Mouse (Mus musculus) myocyte (in vitro differentiated cells): ENCODE results near the gene Kif21a. TPM values are rescaled to one million over a fixed set of nuclear protein-coding genes. Genes with fewer than 3 reads are reported as not detected.

Experiments used
- H3K27me3 ChIP-seq: one replicate; pipeline ENCODE4 v1.6.1; 2011; ENCODE audit not compliant: control insufficient read depth, insufficient read depth, insufficient read length
- H3K36me3 ChIP-seq: one replicate; pipeline ENCODE4 v1.6.1; 2011; ENCODE audit not compliant: control insufficient read depth, insufficient read depth
- H3K4me2 ChIP-seq: one replicate; pipeline ENCODE4 v1.6.1; 2011; ENCODE audit warnings: low read depth, control low read depth
- H3K4me3 ChIP-seq: one replicate; pipeline ENCODE4 v1.5.1; 2011; ENCODE audit warnings: mild to moderate bottlenecking, control low read depth, moderate library complexity
- H3K79me2 ChIP-seq: one replicate; pipeline ENCODE4 v1.6.1; 2011; ENCODE audit not compliant: control insufficient read depth, insufficient read depth
- H3ac ChIP-seq: one replicate; pipeline ENCODE4 v1.6.1; 2011; ENCODE audit not compliant: control insufficient read depth, insufficient read length
- CEBPB ChIP-seq: IDR thresholded peaks from 2 replicates; pipeline ENCODE4 v1.6.1; 2011; ENCODE audit warnings: mild to moderate bottlenecking, moderate library complexity; ENCODE audit not compliant: poor library complexity, insufficient read depth, severe bottlenecking
- E2F4 ChIP-seq: IDR thresholded peaks from one replicate; pipeline ENCODE4 v1.6.1; 2011; ENCODE audit warnings: mild to moderate bottlenecking, control low read depth, moderate library complexity; ENCODE audit not compliant: insufficient read depth
- MAX ChIP-seq: IDR thresholded peaks from one replicate; pipeline ENCODE4 v1.6.1; 2011; ENCODE audit warnings: low read depth, mild to moderate bottlenecking, control low read depth
- MYOD1 ChIP-seq, 3 experiments: IDR thresholded peaks; one replicate each; pipeline ENCODE4 v1.6.1; 2011; ENCODE audit warnings: control low read depth in 2 of 3, low read depth in 2 of 3, mild to moderate bottlenecking in 2 of 3, moderate library complexity in 1 of 3; ENCODE audit not compliant: insufficient read length in 2 of 3, control insufficient read depth in 1 of 3
- MYOG ChIP-seq, 3 experiments: IDR thresholded peaks; one replicate each; pipeline ENCODE4 v1.6.1; 2011; ENCODE audit warnings: control low read depth in 2 of 3, low read depth in 2 of 3, mild to moderate bottlenecking in 2 of 3; ENCODE audit not compliant: insufficient read length in 2 of 3, control insufficient read depth in 1 of 3, insufficient read depth in 1 of 3
- POLR2A ChIP-seq: IDR thresholded peaks from one replicate; pipeline ENCODE4 v1.6.1; 2011; ENCODE audit warnings: low read depth, mild to moderate bottlenecking, control low read depth, moderate library complexity; ENCODE audit not compliant: insufficient read length
- POLR2AphosphoS2 ChIP-seq: IDR thresholded peaks from one replicate; pipeline ENCODE4 v1.6.1; 2011; ENCODE audit warnings: low read depth, control low read depth; ENCODE audit not compliant: insufficient read length
- REST ChIP-seq: IDR thresholded peaks from one replicate; pipeline ENCODE4 v1.6.1; 2011; ENCODE audit warnings: mild to moderate bottlenecking, control low read depth, moderate library complexity; ENCODE audit not compliant: insufficient read depth, insufficient read length
- SRF ChIP-seq: IDR thresholded peaks from one replicate; pipeline ENCODE4 v1.6.1; 2011; ENCODE audit warnings: low read depth; ENCODE audit not compliant: control insufficient read depth, insufficient read length
- TCF12 ChIP-seq: IDR thresholded peaks from one replicate; pipeline ENCODE4 v1.6.1; 2011; ENCODE audit warnings: mild to moderate bottlenecking, control low read depth; ENCODE audit not compliant: poor library complexity, insufficient read depth, severe bottlenecking
- TCF3 ChIP-seq: IDR thresholded peaks from one replicate; pipeline ENCODE4 v1.6.1; 2011; ENCODE audit warnings: low read depth, control low read depth; ENCODE audit not compliant: insufficient read length
- USF1 ChIP-seq: IDR thresholded peaks from one replicate; pipeline ENCODE4 v1.6.1; 2011; ENCODE audit warnings: low read depth, mild to moderate bottlenecking, control low read depth, moderate library complexity
- polyA plus RNA-seq: library from polyadenylated mRNA; unstranded; fragments of >200 nt; fragmentation: generic; extraction: Trizol; gene quantifications from one replicate; pipeline ENCODE4 v1.2.1, GENCODE M21; 2012; ENCODE audit warnings: missing spikeins

Kif21a gene
- polyA plus RNA-seq, result 2.5 TPM

- Histone ChIP-seq H3K4me3 (peak within 1 kb of the TSS; percentile 36), H3K27me3 (no peaks in the 10 kb centered on the region), H3K36me3 (no peaks in the 10 kb centered on the region), H3ac (peak within 1 kb of the TSS; percentile 62), H3K79me2 (peaks cover 5% of the 10 kb centered on the region), H3K4me2 (peak within 1 kb of the TSS; percentile 100)
- TF ChIP-seq E2F4, result no peak
- TF ChIP-seq MYOD1 (IDR thresholded peaks at IDR 0.05; ENCODE audit: control insufficient read depth in 1 of 3, insufficient read length in 2 of 3, low read depth in 2 of 3), result no peak
- peak; percentile 18 for TF ChIP-seq REST
- peak; percentile 87 for TF ChIP-seq POLR2A
- peak in 1 of 3 experiments; percentile 2 for TF ChIP-seq MYOG (IDR thresholded peaks at IDR 0.05; ENCODE audit: control insufficient read depth in 1 of 3, insufficient read depth in 1 of 3, insufficient read length in 2 of 3, low read depth in 2 of 3)
- no peak for TF ChIP-seq CEBPB
- TF ChIP-seq MAX, result no peak
- no peak for TF ChIP-seq TCF3
- peak; percentile 67 for TF ChIP-seq POLR2AphosphoS2
- peak; percentile 46 for TF ChIP-seq SRF
- no peak for TF ChIP-seq USF1
- no peak for TF ChIP-seq TCF12
Observed at GRCm38 (mm10) chr15:91049496-91050441, at the start of gene Kif21a. Gene Kif21a, minus strand, starts transcription at chr15:91049948.

DNA sequence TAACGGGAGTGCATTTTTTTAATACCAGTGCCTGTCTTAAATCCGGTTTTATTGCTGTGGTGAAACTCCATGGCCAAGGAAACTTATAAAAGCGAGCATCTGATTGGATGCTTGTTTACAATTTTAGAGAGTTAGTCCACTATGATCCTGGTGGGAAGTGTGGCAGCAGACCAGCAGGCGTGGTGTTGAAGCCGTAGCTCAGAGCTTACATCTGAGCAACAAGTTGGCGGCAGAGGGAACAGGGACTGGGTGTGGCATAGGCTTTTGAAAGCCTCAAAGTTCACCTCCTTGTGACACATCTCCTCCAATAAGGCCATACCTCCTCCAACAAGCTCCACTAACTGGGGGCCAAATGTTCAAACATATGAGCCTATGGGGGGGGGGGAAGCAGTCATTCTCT, 46.9 kb upstream of the Kif21a start:
- TF ChIP-seq MAX (no peak), REST (no peak), E2F4 (no peak), POLR2A (no peak), CEBPB (no peak), USF1 (no peak), POLR2AphosphoS2 (no peak), TCF12 (no peak), MYOD1 (IDR thresholded peaks at IDR 0.05; ENCODE audit: control insufficient read depth in 1 of 3, insufficient read length in 2 of 3, low read depth in 2 of 3) (no peak), MYOG (IDR thresholded peaks at IDR 0.05; ENCODE audit: control insufficient read depth in 1 of 3, insufficient read depth in 1 of 3, insufficient read length in 2 of 3, low read depth in 2 of 3) (no peak), SRF (no peak), TCF3 (no peak)
- Histone ChIP-seq H3K36me3 (no peaks in the 10 kb centered on the region), H3K79me2 (no peaks in the 10 kb centered on the region), H3K27me3 (no peaks in the 10 kb centered on the region), H3K4me3 (no peak overlapping the region), H3ac (no peak overlapping the region), H3K4me2 (no peak overlapping the region)

GRCm38 (mm10) chr15:91089427-91089826, 39.7 kb upstream of the Kif21a start:
- H3K36me3 ChIP-seq, result no peaks in the 10 kb centered on the region
- H3K4me2 ChIP-seq, result no peak overlapping the region
- no peak overlapping the region for H3K4me3 ChIP-seq
- no peak overlapping the region for H3ac ChIP-seq
- H3K79me2 ChIP-seq, result no peaks in the 10 kb centered on the region
- TF ChIP-seq MAX (no peak), E2F4 (no peak)
- H3K27me3 ChIP-seq, result no peaks in the 10 kb centered on the region

DNA sequence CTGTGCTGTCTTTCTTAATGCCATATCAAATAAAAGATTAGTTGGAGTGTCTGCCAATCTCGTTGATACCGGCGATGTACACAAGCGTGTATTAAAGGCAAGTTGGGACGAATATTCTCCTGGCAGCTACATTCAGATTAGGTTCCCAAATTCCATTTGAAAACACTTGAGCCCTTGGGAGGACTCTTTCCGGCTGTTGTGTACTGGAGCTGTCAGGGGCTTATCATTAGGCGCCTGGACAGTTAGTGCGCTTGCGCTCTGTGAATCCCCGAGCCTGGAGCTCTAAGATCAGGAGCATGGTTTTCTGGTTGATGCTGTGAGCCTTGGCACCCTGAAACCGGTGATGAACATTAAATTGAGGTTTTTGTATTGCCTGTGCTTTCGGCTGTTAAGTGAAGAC, 38.3 kb upstream of the Kif21a start:
- Histone ChIP-seq H3K27me3 (no peaks in the 10 kb centered on the region), H3K4me3 (no peak overlapping the region), H3K79me2 (no peaks in the 10 kb centered on the region), H3K36me3 (no peaks in the 10 kb centered on the region), H3ac (no peak overlapping the region), H3K4me2 (no peak overlapping the region)
- TF ChIP-seq MYOG (IDR thresholded peaks at IDR 0.05; ENCODE audit: control insufficient read depth in 1 of 3, insufficient read depth in 1 of 3, insufficient read length in 2 of 3, low read depth in 2 of 3) (no peak), POLR2A (no peak), SRF (no peak), USF1 (no peak), POLR2AphosphoS2 (no peak), CEBPB (no peak), MYOD1 (IDR thresholded peaks at IDR 0.05; ENCODE audit: control insufficient read depth in 1 of 3, insufficient read length in 2 of 3, low read depth in 2 of 3) (no peak), TCF3 (no peak), E2F4 (no peak), REST (no peak), TCF12 (no peak), MAX (no peak)
